Mouse (Mus musculus) myocyte (in vitro differentiated cells): ENCODE data around the gene Tbce.

Experiments used
- CEBPB ChIP-seq: IDR thresholded peaks from 2 replicates; pipeline ENCODE4 v1.6.1; 2011; ENCODE audit warnings: mild to moderate bottlenecking, moderate library complexity; ENCODE audit not compliant: poor library complexity, insufficient read depth, severe bottlenecking
- E2F4 ChIP-seq: IDR thresholded peaks from one replicate; pipeline ENCODE4 v1.6.1; 2011; ENCODE audit warnings: mild to moderate bottlenecking, control low read depth, moderate library complexity; ENCODE audit not compliant: insufficient read depth
- MAX ChIP-seq: IDR thresholded peaks from one replicate; pipeline ENCODE4 v1.6.1; 2011; ENCODE audit warnings: low read depth, mild to moderate bottlenecking, control low read depth
- MYOD1 ChIP-seq, 3 experiments: IDR thresholded peaks; one replicate each; pipeline ENCODE4 v1.6.1; 2011; ENCODE audit warnings: control low read depth in 2 of 3, low read depth in 2 of 3, mild to moderate bottlenecking in 2 of 3, moderate library complexity in 1 of 3; ENCODE audit not compliant: insufficient read length in 2 of 3, control insufficient read depth in 1 of 3
- MYOG ChIP-seq, 3 experiments: IDR thresholded peaks; one replicate each; pipeline ENCODE4 v1.6.1; 2011; ENCODE audit warnings: control low read depth in 2 of 3, low read depth in 2 of 3, mild to moderate bottlenecking in 2 of 3; ENCODE audit not compliant: insufficient read length in 2 of 3, control insufficient read depth in 1 of 3, insufficient read depth in 1 of 3
- POLR2A ChIP-seq: IDR thresholded peaks from one replicate; pipeline ENCODE4 v1.6.1; 2011; ENCODE audit warnings: low read depth, mild to moderate bottlenecking, control low read depth, moderate library complexity; ENCODE audit not compliant: insufficient read length
- POLR2AphosphoS2 ChIP-seq: IDR thresholded peaks from one replicate; pipeline ENCODE4 v1.6.1; 2011; ENCODE audit warnings: low read depth, control low read depth; ENCODE audit not compliant: insufficient read length
- REST ChIP-seq: IDR thresholded peaks from one replicate; pipeline ENCODE4 v1.6.1; 2011; ENCODE audit warnings: mild to moderate bottlenecking, control low read depth, moderate library complexity; ENCODE audit not compliant: insufficient read depth, insufficient read length
- SRF ChIP-seq: IDR thresholded peaks from one replicate; pipeline ENCODE4 v1.6.1; 2011; ENCODE audit warnings: low read depth; ENCODE audit not compliant: control insufficient read depth, insufficient read length
- TCF12 ChIP-seq: IDR thresholded peaks from one replicate; pipeline ENCODE4 v1.6.1; 2011; ENCODE audit warnings: mild to moderate bottlenecking, control low read depth; ENCODE audit not compliant: poor library complexity, insufficient read depth, severe bottlenecking
- TCF3 ChIP-seq: IDR thresholded peaks from one replicate; pipeline ENCODE4 v1.6.1; 2011; ENCODE audit warnings: low read depth, control low read depth; ENCODE audit not compliant: insufficient read length
- USF1 ChIP-seq: IDR thresholded peaks from one replicate; pipeline ENCODE4 v1.6.1; 2011; ENCODE audit warnings: low read depth, mild to moderate bottlenecking, control low read depth, moderate library complexity

GRCm38 (mm10) chr13:13960211-13960610, 79.2 kb downstream of the Tbce start:
- TF ChIP-seq MYOD1 (IDR thresholded peaks at IDR 0.05; ENCODE audit: control insufficient read depth in 1 of 3, insufficient read length in 2 of 3, low read depth in 2 of 3), result no peak
- no peak for TF ChIP-seq POLR2A
- TF ChIP-seq MYOG (IDR thresholded peaks at IDR 0.05; ENCODE audit: control insufficient read depth in 1 of 3, insufficient read depth in 1 of 3, insufficient read length in 2 of 3, low read depth in 2 of 3), result no peak
- no peak for TF ChIP-seq TCF12
- no peak for TF ChIP-seq CEBPB
- no peak for TF ChIP-seq USF1
- TF ChIP-seq SRF, result no peak
- TF ChIP-seq POLR2AphosphoS2, result no peak
- TF ChIP-seq E2F4, result no peak
- TF ChIP-seq MAX, result no peak
- no peak for TF ChIP-seq TCF3
- no peak for TF ChIP-seq REST
